Mouse (Mus musculus) testis, postnatal 10 days (tissue): ENCODE results near the gene Cacna1c.

Experiments
- DNase-seq: peaks from one replicate; pipeline ENCODE4 v3.0.0; 2021; ENCODE audit warnings: low spot score

Gene Cacna1c

GRCm38 (mm10) chr6:119095081-119095480 lies 101.1 kb downstream of the Cacna1c start:
- DNase-seq: no peak

- peak; percentile 84 for DNase-seq
These were observed 107.0 kb downstream of the Cacna1c start for GRCm38 (mm10) chr6:119089173-119089572.

GRCm38 (mm10) chr6:119088381-119088780 lies 107.8 kb downstream of the Cacna1c start:
- DNase-seq: no peak

- DNase-seq: no peak
These were observed 108.3 kb downstream of the Cacna1c start for GRCm38 (mm10) chr6:119087919-119088318.

- DNase-seq: no peak
These were observed 110.4 kb downstream of the Cacna1c start for GRCm38 (mm10) chr6:119085789-119086188.

GRCm38 (mm10) chr6:119084532-119084931 lies 111.7 kb downstream of the Cacna1c start:
- DNase-seq: no peak

GRCm38 (mm10) chr6:119083559-119083958 lies 112.7 kb downstream of the Cacna1c start:
- DNase-seq: no peak

GRCm38 (mm10) chr6:119082662-119083061 lies 113.6 kb downstream of the Cacna1c start:
- no peak for DNase-seq

GRCm38 (mm10) chr6:119081650-119082049 lies 114.6 kb downstream of the Cacna1c start:
- no peak for DNase-seq

GRCm38 (mm10) chr6:119079626-119080025 lies 116.6 kb downstream of the Cacna1c start:
- no peak for DNase-seq

GRCm38 (mm10) chr6:119078912-119079311 lies 117.3 kb downstream of the Cacna1c start:
- no peak for DNase-seq

- DNase-seq: no peak
These were observed 119.0 kb downstream of the Cacna1c start for GRCm38 (mm10) chr6:119077231-119077630.

- DNase-seq: no peak
These were observed 122.7 kb downstream of the Cacna1c start for GRCm38 (mm10) chr6:119073419-119074071.

- DNase-seq: no peak
These were observed 123.4 kb downstream of the Cacna1c start for GRCm38 (mm10) chr6:119072772-119073171.

- DNase-seq: no peak
These were observed 125.4 kb downstream of the Cacna1c start for GRCm38 (mm10) chr6:119070771-119071170.

- DNase-seq: no peak
These were observed 125.9 kb downstream of the Cacna1c start for GRCm38 (mm10) chr6:119070351-119070750.

GRCm38 (mm10) chr6:119069145-119069544 lies 127.1 kb downstream of the Cacna1c start:
- no peak for DNase-seq

GRCm38 (mm10) chr6:119068650-119069049 lies 127.6 kb downstream of the Cacna1c start:
- no peak for DNase-seq

GRCm38 (mm10) chr6:119064961-119065360 lies 131.3 kb downstream of the Cacna1c start:
- DNase-seq: no peak

- DNase-seq: no peak
These were observed 131.8 kb downstream of the Cacna1c start for GRCm38 (mm10) chr6:119064430-119064829.

- DNase-seq: no peak
These were observed 133.5 kb downstream of the Cacna1c start for GRCm38 (mm10) chr6:119062695-119063094.

GRCm38 (mm10) chr6:119058896-119059295 lies 137.3 kb downstream of the Cacna1c start:
- no peak for DNase-seq

- DNase-seq: no peak
These were observed 137.8 kb downstream of the Cacna1c start for GRCm38 (mm10) chr6:119058461-119058860.

- DNase-seq: peak; percentile 58
These were observed 139.1 kb downstream of the Cacna1c start for GRCm38 (mm10) chr6:119057076-119057479.
